Mouse (Mus musculus) spleen, adult 2 months (tissue): ENCODE results near the gene Gpatch3.

ENCODE experiments used
- CTCF ChIP-seq: fragments of 200-500 bp; IDR thresholded peaks from 2 replicates; pipeline ENCODE4 v1.5.1; 2011; ENCODE audit warnings: mild to moderate bottlenecking, inconsistent platforms; ENCODE audit not compliant: insufficient read depth, insufficient read length, insufficient replicate concordance; ENCODE audit errors: extremely low read depth
- POLR2A ChIP-seq: fragments of 200-500 bp; IDR thresholded peaks from 2 replicates; pipeline ENCODE4 v1.6.1; 2011; ENCODE audit warnings: low read depth, low read length, inconsistent platforms

- TF ChIP-seq POLR2A (no peak), CTCF (no peak)
These were observed 38.5 kb upstream of the Gpatch3 start for GRCm38 (mm10) chr4:133536081-133536480.
